Mouse (Mus musculus) testis, adult 2 months (tissue): ENCODE measurements around the gene Vangl2. TPM values are rescaled to one million over a fixed set of nuclear protein-coding genes. Genes with fewer than 3 reads are reported as not detected.

Experiments used
- H3K27ac ChIP-seq: fragments of 200-500 bp; 2 replicates; pipeline ENCODE4 v1.5.1; 2012; ENCODE audit warnings: low read depth, low read length; ENCODE audit not compliant: control insufficient read depth, insufficient read depth
- H3K27me3 ChIP-seq: fragments of 200-500 bp; 2 replicates; pipeline ENCODE4 v1.6.1; 2012; ENCODE audit warnings: mild to moderate bottlenecking, low read length, moderate library complexity; ENCODE audit not compliant: control insufficient read depth, insufficient read depth
- H3K36me3 ChIP-seq: fragments of 200-500 bp; 2 replicates; pipeline ENCODE4 v1.6.1; 2012; ENCODE audit warnings: mild to moderate bottlenecking, low read length; ENCODE audit not compliant: control insufficient read depth, insufficient read depth
- H3K4me1 ChIP-seq: fragments of 200-500 bp; 2 replicates; pipeline ENCODE4 v1.6.1; 2012; ENCODE audit warnings: low read length; ENCODE audit not compliant: control insufficient read depth, insufficient read depth
- H3K4me3 ChIP-seq: fragments of 200-500 bp; 2 replicates; pipeline ENCODE4 v1.5.1; 2012; ENCODE audit warnings: low read depth, mild to moderate bottlenecking, low read length, moderate library complexity, mixed read lengths; ENCODE audit not compliant: control insufficient read depth
- CTCF ChIP-seq: fragments of 200-500 bp; IDR thresholded peaks from 2 replicates; pipeline ENCODE4 v1.5.1; 2012; ENCODE audit warnings: low read depth, mild to moderate bottlenecking, inconsistent platforms, low read length, moderate library complexity; ENCODE audit not compliant: control insufficient read depth, insufficient read depth, insufficient replicate concordance
- POLR2A ChIP-seq: fragments of 200-500 bp; IDR thresholded peaks from 2 replicates; pipeline ENCODE4 v1.6.1; 2012; ENCODE audit warnings: low read depth, mild to moderate bottlenecking, inconsistent platforms, low read length, moderate library complexity; ENCODE audit not compliant: control insufficient read depth
- polyA plus RNA-seq: library from polyadenylated mRNA; depleted of rRNA; stranded (reverse); fragments of >200 nt; gene quantifications from 2 replicates; pipeline ENCODE4 v1.2.3, GENCODE M21; 2012

Vangl2 gene
- polyA plus RNA-seq, 1 experiment = 2.6 TPM

DNA sequence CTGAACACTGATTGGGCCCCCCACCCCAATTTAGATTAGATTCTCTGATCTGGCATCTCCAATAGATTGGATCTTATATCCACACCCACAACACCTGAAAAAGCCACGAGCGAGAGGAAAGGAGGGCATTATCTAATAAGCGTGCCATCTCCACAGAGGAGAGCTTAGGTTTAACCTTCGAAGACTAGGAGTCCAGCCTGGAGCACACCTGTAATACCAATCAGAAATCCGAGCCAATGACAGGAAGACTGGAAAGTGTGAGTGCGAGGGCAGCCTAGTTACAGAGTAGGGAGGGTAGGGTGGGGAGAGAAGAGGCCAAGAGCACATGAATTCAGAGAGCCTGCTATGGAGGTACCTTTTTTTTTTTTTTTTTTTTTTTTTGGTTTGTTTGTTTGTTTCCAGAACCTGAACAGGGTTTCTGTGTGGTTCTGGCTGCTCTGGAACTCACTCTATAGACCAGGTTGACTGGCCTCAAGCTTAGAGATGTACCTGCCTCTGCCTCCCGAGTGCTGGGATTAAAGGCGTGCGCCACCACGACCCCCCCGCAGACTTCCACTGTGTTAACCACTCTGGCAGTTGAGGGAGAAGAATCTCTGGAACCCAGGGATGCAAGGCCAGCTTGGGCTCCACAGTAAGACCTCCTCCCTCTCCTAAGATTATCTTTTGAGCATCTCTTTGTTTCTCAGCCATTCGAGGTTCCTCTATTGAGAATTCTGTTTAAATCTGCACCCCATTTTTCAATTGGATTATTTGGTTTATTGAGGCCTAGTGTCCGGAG lies 29.2 kb downstream of the Vangl2 start:
- no peak overlapping the region for H3K27ac ChIP-seq
- TF ChIP-seq CTCF (no peak), POLR2A (no peak)
- H3K4me1 ChIP-seq = no peaks in the 10 kb centered on the region

DNA sequence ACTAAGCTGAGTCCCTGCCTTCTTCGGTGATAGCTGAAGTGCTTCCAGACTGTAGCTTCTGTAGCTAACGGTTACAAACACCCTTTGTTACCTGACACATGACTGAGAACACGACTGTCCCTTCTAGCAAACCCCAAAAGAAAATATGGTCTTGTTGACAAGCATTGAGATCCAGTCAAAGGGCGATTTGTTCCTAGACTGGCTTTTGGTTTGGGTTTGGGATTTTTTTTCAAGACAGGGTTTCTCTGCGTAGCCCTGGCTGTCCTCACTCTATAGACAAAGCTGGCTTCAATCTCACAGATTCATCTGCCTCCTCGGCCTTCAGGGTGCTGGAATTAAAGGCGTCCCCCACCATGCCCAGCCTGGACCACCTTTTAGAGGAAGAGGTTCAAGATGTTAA lies 31.5 kb downstream of the Vangl2 start:
- no peak for TF ChIP-seq POLR2A
- no peak for TF ChIP-seq CTCF
- no peak overlapping the region for H3K27ac ChIP-seq
- no peaks in the 10 kb centered on the region for H3K36me3 ChIP-seq
- H3K27me3 ChIP-seq = no peaks in the 10 kb centered on the region
- H3K4me1 ChIP-seq = no peaks in the 10 kb centered on the region
- H3K4me3 ChIP-seq = no peak overlapping the region

More for the DNA sequence above, 29.2 kb downstream of the Vangl2 start:
- Histone ChIP-seq H3K27me3 (no peaks in the 10 kb centered on the region), H3K4me3 (no peak overlapping the region), H3K36me3 (no peaks in the 10 kb centered on the region)

DNA sequence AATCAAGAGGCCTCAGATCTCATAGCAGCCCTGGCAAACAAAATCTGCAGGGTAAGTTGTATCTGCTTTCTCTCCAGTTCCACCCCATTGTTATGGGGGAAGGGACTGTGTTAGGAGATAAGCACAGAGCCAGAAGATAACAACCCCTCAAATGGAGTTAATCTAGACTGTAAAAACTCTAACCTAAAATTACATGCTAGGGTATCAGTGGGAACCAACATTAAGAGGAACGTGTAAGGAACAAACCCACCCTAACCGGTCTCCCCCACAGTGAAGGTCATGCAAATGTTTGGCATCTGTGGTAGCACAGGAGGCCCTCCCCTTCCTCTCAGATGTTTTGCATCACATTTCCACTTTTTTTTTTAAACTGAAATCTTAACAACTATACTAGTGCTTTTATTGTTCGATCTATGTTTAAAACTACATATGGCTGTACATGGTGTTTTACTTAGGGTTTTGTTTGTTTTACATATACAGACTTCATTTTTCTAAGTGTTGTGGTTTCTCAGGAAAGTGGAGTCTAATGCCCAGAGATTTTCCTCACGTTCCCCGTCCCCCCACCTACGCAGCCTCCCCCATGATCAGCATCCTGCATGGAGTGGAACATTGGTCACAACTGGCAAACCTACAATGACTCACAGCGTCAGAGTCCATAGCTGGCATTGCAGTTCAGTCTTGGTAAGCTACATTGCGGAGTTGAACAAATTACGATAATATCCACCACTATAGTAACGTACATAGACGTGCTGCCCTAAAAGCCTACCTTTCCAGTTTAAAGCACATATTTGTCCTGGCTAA lies 33.1 kb downstream of the Vangl2 start:
- H3K27me3 ChIP-seq = no peaks in the 10 kb centered on the region
- TF ChIP-seq POLR2A = no peak
- TF ChIP-seq CTCF = no peak
- H3K27ac ChIP-seq = no peak overlapping the region
- no peak overlapping the region for H3K4me3 ChIP-seq
- H3K36me3 ChIP-seq = no peaks in the 10 kb centered on the region
- H3K4me1 ChIP-seq = no peaks in the 10 kb centered on the region

DNA sequence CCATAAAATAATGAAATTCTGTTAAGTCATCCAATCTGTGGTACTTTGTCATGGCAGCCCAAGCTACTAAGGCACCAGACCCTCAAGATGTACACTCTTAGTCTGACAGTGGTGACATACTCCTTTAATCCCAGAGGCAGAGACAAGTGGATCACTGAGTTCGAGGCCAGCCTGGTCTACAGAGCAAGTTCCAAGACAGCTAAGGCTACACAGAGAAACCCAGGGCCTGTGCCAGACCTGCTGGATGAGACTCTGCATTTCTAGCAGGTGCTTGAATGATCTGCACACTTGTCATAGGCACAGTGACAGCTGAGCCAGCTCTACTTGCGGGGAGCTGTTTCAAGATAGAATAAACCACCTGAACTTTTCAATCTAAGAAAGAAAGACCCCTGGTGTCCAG lies 33.7 kb downstream of the Vangl2 start:
- no peak overlapping the region for H3K4me3 ChIP-seq
- H3K27ac ChIP-seq = no peak overlapping the region
- no peaks in the 10 kb centered on the region for H3K36me3 ChIP-seq
- no peaks in the 10 kb centered on the region for H3K4me1 ChIP-seq
- TF ChIP-seq CTCF (no peak), POLR2A (no peak)
- no peaks in the 10 kb centered on the region for H3K27me3 ChIP-seq

DNA sequence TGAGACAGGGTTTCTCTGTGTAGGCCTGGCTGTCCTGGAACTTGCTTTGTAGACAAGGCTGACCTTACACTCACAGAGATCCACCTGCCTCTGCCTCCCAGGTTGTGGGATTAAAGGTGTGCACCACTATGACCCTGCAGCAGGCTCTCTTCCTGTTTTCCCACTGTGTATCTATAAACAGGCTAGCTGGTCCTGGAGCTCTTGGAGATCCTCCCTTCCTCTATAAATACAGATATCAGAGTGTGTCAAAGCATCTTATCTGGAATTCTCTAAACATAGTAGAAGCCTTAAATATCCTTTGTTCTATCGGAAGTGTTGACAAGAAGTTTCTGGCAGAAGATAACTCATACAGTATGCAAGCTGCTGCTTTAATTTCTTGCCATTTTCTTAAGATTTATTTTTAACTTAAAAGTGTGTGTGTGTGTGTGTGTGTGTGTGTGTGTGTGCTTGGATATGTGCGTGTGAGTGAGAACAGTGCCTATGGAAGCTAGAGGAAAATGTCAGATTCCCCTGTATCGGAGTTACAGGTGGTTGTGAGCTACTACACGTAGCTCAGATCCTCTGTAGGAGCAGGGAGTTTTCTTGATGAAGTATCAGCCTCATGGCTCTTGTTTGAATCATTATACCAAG lies 35.2 kb downstream of the Vangl2 start:
- TF ChIP-seq POLR2A (no peak), CTCF (no peak)
- Histone ChIP-seq H3K36me3 (no peaks in the 10 kb centered on the region), H3K4me1 (no peaks in the 10 kb centered on the region), H3K27ac (no peak overlapping the region), H3K27me3 (no peaks in the 10 kb centered on the region), H3K4me3 (no peak overlapping the region)

DNA sequence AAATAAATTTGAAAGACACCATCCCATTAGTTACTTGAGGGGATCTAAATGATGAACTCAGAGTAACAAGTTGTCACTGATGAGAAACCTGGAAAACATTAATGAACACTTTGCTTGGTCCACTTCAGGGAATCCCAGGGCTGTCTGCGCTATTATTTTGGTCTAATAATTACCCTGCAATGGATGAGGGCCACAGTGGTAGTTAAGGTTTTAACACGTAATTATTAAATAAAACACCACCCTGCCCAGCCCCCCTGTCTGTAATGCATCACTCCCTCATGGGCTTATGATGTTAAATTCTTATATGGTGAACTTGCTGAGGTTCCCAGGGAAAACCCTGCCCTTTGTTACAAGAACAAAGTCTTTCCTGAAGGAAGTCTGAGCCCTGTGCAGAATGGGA lies 36.4 kb downstream of the Vangl2 start:
- Histone ChIP-seq H3K36me3 (no peaks in the 10 kb centered on the region), H3K4me3 (no peak overlapping the region), H3K27me3 (no peaks in the 10 kb centered on the region), H3K4me1 (no peaks in the 10 kb centered on the region), H3K27ac (no peak overlapping the region)
- no peak for TF ChIP-seq POLR2A
- no peak for TF ChIP-seq CTCF

DNA sequence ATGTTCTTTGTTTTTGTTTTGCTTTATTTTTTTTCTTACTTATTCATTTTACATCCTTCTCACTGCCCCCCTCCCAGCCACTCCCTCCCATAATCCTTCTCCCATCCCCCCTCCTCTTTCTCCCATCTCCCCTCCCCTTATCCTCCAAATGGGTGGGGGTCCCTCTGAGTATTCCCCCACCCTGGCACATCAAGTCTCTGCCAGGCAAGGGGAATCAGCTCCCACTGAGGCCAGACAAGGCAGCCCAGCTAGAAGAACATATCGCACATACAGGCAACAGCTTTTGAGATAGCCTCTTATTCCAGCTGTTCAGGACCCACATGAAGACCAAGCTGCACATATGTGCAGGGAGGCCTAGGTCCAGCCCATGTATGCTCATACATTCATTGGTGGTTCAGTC lies 44.1 kb downstream of the Vangl2 start:
- Histone ChIP-seq H3K4me3 (no peak overlapping the region), H3K27ac (no peak overlapping the region), H3K4me1 (no peaks in the 10 kb centered on the region), H3K36me3 (no peaks in the 10 kb centered on the region), H3K27me3 (no peaks in the 10 kb centered on the region)
- no peak for TF ChIP-seq POLR2A
- TF ChIP-seq CTCF = no peak
